Mouse (Mus musculus) stomach, embryonic 14.5 days (tissue): Measurements from ENCODE around the gene Gm44973. TPM values are rescaled to one million over a fixed set of nuclear protein-coding genes. Genes with fewer than 3 reads are reported as not detected.
"Not testable (repeated sequence)": the region's sequence is repeated elsewhere in the genome, so short reads cannot be mapped to it uniquely, and the experiment has no call there.

ENCODE experiments used
- ATAC-seq: fragments of 200-750 bp; cut with Nextera tagmentation; 2 replicates; pipeline ENCODE4 v1.8.0; 2017; ENCODE audit warnings: low read depth, moderate TSS enrichment; ENCODE audit not compliant: insufficient number of reproducible peaks, insufficient read depth, low FRiP score
- H3K27ac ChIP-seq: fragments of 300-500 bp; sonication (generic); 2 replicates; pipeline ENCODE4 v1.5.1; 2014; ENCODE audit warnings: mild to moderate bottlenecking, low read length, moderate library complexity, mixed read lengths
- H3K27me3 ChIP-seq: fragments of 300-500 bp; sonication (generic); 2 replicates; pipeline ENCODE4 v1.6.1; 2014; ENCODE audit warnings: low read length, control low read depth, mixed read lengths; ENCODE audit not compliant: control insufficient read depth, insufficient read depth
- H3K36me3 ChIP-seq: fragments of 300-500 bp; sonication (generic); 2 replicates; pipeline ENCODE4 v1.6.1; 2014; ENCODE audit warnings: mild to moderate bottlenecking, control low read depth, low read length, moderate library complexity, mixed read lengths; ENCODE audit not compliant: control insufficient read depth, insufficient read depth
- H3K4me1 ChIP-seq: fragments of 300-500 bp; sonication (generic); 2 replicates; pipeline ENCODE4 v1.6.1; 2014; ENCODE audit warnings: low read length, control low read depth, mixed read lengths; ENCODE audit not compliant: control insufficient read depth, insufficient read depth
- H3K4me2 ChIP-seq: fragments of 300-500 bp; sonication (generic); replicated peaks from 2 replicates; pipeline ENCODE4 v1.6.1; 2014; ENCODE audit warnings: low read depth, low read length, control low read depth
- H3K4me3 ChIP-seq: fragments of 300-500 bp; sonication (generic); 2 replicates; pipeline ENCODE4 v1.5.1; 2014; ENCODE audit warnings: low read depth, low read length, control low read depth
- H3K9ac ChIP-seq: fragments of 300-500 bp; sonication (generic); replicated peaks from 2 replicates; pipeline ENCODE4 v1.6.1; 2014; ENCODE audit warnings: low read depth, mild to moderate bottlenecking, control low read depth, low read length, moderate library complexity, mixed read lengths
- H3K9me3 ChIP-seq: fragments of 300-500 bp; sonication (generic); 2 replicates; pipeline ENCODE4 v1.6.1; 2016; ENCODE audit warnings: low read depth, low read length, control low read depth; ENCODE audit not compliant: control insufficient read depth
- WGBS: fragments of 180-500 bp; shearing (Covaris S2); extraction: QIAGEN DNeasy Blood & Tissue Kit; methylation state at CpG from one replicate; pipeline ENCODE4 v1.1.7; 2014; 5-methylcytosine and 5-hydroxymethylcytosine counted together
- polyA plus RNA-seq: library from polyadenylated mRNA; unstranded; fragments of >200 nt; fragmentation: Nextera tagmentation; extraction: Ambion mirVana; gene quantifications from 2 replicates; pipeline ENCODE4 v1.2.1, GENCODE M21; 2014

Gm44973 gene
- polyA plus RNA-seq, 1 experiment from 2014 or later: 1.2 TPM

DNA sequence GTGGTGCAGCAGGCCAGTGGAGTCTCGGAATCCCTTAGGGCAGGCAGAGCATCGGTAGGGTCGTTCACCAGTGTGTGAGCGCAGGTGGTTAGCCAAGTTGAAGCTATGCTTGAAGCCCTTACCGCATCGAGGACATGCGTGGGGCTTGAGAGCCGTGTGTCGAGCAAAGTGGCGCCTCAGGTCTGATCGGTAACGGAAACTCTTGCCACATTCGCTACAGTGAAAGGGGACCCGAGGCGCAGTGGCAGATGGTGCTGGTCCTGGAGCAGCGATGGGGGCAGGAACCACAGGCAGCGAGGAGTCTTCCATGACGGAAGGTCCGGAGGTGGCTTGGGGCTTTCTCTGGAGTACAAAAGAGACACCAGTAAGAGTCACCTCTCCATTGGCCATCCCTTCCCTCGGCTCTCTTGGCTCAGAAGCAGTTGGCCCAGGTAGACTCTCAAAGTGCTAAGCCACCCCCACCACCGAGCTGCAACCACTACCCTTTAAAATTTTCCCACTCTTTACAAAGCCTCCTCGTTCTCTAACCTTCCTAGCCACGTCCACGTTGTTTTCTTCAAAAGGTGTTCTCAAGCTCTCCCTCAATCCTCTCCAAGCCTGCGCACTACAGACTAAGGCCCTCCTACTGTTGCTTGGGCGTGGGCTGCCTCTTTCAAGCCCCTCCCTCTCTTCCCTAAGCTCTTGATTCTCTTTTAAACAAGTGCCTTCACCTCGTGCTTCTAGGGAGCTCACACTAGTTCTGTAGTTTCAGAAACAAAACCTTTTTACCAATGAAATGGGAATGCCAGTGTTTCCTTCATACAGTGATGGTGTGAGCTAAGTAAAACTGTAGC is 2.4 kb upstream of the Gm44973 start:
- no peak overlapping the region for H3K27ac ChIP-seq
- peaks cover 5% of the 10 kb centered on the region for H3K4me1 ChIP-seq
- peak overlapping the region; percentile 46; the same call in 1 of the 2 replicates for H3K4me2 ChIP-seq
- H3K9me3 ChIP-seq: no peaks in the 10 kb centered on the region
- H3K4me3 ChIP-seq: no peak overlapping the region; the same call in 1 of the 2 replicates
- peaks cover 51% of the 10 kb centered on the region for H3K36me3 ChIP-seq
- 85% methylated on average over 27 of the region's 27 CpGs for WGBS
- H3K9ac ChIP-seq: no peak overlapping the region
- no peaks in the 10 kb centered on the region for H3K27me3 ChIP-seq
- no peak for ATAC-seq

GRCm38 (mm10) chr7:5014251-5015117 is 812 bp upstream of the Gm44973 start, which contains the start of the genes Zfp524 and Fiz1:
Gene Zfp524 (plus strand): TSS chr7:5014415.
Gene Fiz1 (minus strand): TSS chr7:5014697.
- Histone ChIP-seq H3K27ac (peak within 1 kb of the TSS; percentile 99), H3K9ac (peak within 1 kb of the TSS; percentile 67), H3K4me1 (peaks cover 8% of the 10 kb centered on the region), H3K4me2 (peak within 1 kb of the TSS; percentile 49), H3K9me3 (no peaks in the 10 kb centered on the region), H3K27me3 (no peaks in the 10 kb centered on the region), H3K36me3 (peaks cover 35% of the 10 kb centered on the region), H3K4me3 (peak within 1 kb of the TSS; percentile 63)
- ATAC-seq: peak; percentile 80
- WGBS: under 1% methylated on average over 42 of the region's 42 CpGs

- peak overlapping the region; percentile 53 for H3K9ac ChIP-seq
- H3K4me1 ChIP-seq: peaks cover 10% of the 10 kb centered on the region
- peak overlapping the region; percentile 63 for H3K4me3 ChIP-seq
- no peak for ATAC-seq
- peak overlapping the region; percentile 99 for H3K27ac ChIP-seq
- H3K9me3 ChIP-seq: no peaks in the 10 kb centered on the region
- peaks cover 21% of the 10 kb centered on the region for H3K36me3 ChIP-seq
- 59% methylated on average over 3 of the region's 3 CpGs for WGBS
- peak overlapping the region; percentile 49 for H3K4me2 ChIP-seq
- H3K27me3 ChIP-seq: no peaks in the 10 kb centered on the region
Measured at GRCm38 (mm10) chr7:5016057-5016456, 761 bp downstream of the Gm44973 start.

DNA sequence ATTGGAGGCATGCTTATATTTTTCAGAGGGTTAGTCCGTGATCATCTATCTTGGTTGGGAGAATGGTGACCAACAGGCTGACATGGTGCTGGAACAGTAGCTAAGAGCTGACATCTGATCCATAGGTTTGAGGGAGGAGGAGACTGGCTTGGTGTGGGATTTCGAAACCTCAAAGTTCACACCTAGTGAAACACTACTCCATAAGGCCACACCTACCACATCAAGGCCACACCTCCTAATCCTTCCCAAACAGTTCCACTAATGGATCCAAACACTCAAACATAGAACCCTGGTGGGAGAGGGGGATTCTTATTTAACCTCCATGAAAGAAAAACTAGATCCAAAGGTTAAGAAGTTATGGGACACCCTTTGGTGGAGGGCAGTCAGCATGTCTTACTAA is 1.6 kb downstream of the Gm44973 start:
- Histone ChIP-seq H3K4me3 (no peak overlapping the region), H3K9me3 (no peaks in the 10 kb centered on the region), H3K9ac (no peak overlapping the region), H3K27me3 (no peaks in the 10 kb centered on the region), H3K4me2 (no peak overlapping the region), H3K27ac (no peak overlapping the region), H3K4me1 (peaks cover 14% of the 10 kb centered on the region), H3K36me3 (peaks cover 14% of the 10 kb centered on the region)
- ATAC-seq: no peak
- 98% methylated on average over 2 of the region's 2 CpGs for WGBS

DNA sequence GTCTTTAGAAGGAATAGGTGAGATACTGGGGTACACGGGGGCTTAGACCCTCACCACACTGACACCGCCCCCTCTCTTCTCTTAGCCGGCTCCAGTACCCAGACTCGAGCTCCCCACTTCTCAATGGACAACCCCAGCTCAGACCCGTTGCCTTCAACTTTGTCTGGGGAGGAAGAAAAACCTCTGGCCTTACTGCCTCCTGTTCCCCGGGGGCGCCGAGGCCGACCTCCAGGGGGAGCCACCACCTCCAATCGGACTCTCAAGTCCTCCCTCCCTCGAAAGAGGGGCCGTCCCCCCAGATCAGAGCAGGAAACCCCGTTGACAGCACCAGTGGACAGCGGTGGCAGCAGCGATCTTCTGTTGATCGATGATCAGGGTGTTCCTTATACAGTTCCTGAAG is 2.1 kb downstream of the Gm44973 start:
- no peak overlapping the region for H3K4me3 ChIP-seq
- peaks cover 14% of the 10 kb centered on the region for H3K4me1 ChIP-seq
- no peak overlapping the region for H3K4me2 ChIP-seq
- WGBS: 95% methylated on average over 16 of the region's 16 CpGs
- no peaks in the 10 kb centered on the region for H3K27me3 ChIP-seq
- no peak for ATAC-seq
- no peak overlapping the region for H3K27ac ChIP-seq
- H3K9ac ChIP-seq: no peak overlapping the region
- no peaks in the 10 kb centered on the region for H3K9me3 ChIP-seq
- peaks cover 15% of the 10 kb centered on the region for H3K36me3 ChIP-seq

- peaks cover 14% of the 10 kb centered on the region for H3K36me3 ChIP-seq
- WGBS: 97% methylated on average over 21 of the region's 21 CpGs
- no peak overlapping the region for H3K27ac ChIP-seq
- H3K4me3 ChIP-seq: no peak overlapping the region
- no peak overlapping the region for H3K9ac ChIP-seq
- H3K9me3 ChIP-seq: no peaks in the 10 kb centered on the region
- H3K4me2 ChIP-seq: no peak overlapping the region
- H3K4me1 ChIP-seq: peaks cover 14% of the 10 kb centered on the region
- no peaks in the 10 kb centered on the region for H3K27me3 ChIP-seq
- no peak for ATAC-seq
Measured at GRCm38 (mm10) chr7:5017931-5018330, 2.6 kb downstream of the Gm44973 start.

- H3K27ac ChIP-seq: peak overlapping the region; percentile 98
- not testable (repeated sequence) for H3K27me3 ChIP-seq, H3K9ac ChIP-seq, H3K4me1 ChIP-seq, H3K9me3 ChIP-seq, ATAC-seq
- H3K4me3 ChIP-seq: peak overlapping the region; percentile 85
- peaks cover 26% of the 10 kb centered on the region for H3K36me3 ChIP-seq
- H3K4me2 ChIP-seq: peak overlapping the region; percentile 47
- WGBS: 28% methylated on average over 8 of the region's 8 CpGs
Measured at GRCm38 (mm10) chr7:5019576-5019975, 4.3 kb downstream of the Gm44973 start.

DNA sequence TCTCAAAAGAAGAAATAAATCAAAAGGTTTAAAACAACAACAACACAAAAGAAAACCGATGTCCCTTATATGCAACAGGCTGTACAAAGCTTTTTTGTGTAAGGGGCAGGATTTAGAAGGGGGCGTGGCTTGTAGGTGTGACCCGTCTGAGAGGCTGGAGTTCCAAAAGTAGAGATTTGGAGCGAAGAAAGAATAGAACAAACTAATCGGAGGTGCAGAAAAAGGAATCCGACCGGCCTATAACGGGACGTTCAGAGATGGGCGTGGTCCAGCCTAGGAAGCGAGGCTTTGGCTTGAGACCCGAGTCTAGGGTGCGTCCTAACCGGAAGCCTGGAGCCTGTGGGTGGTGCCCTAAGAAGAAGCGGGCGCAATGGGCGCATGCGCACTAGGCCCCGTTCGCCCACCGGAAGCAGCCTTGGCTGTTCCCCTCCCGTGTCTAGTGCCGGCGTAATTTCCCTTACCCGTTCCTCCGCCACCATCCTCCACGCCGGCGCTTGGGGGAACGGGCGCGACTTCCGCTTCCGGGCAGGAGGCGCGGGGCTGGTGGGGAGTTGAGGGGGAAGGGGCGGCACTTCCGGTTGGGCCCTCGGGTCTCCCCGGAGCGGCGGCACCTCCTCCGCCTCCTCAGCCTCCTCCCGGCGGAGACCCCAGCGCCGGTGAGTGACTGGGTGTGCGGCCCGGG is 4.8 kb downstream of the Gm44973 start, which contains the start of the genes Zfp865 and Ccdc106:
Gene Zfp865, plus strand, starts transcription at position 377 of the 682 bp plus-strand sequence.
Gene Ccdc106, plus strand, starts transcription at position 554 of the 682 bp plus-strand sequence.
- WGBS: under 1% methylated on average over 49 of the region's 49 CpGs
- H3K27ac ChIP-seq: peak within 1 kb of the TSS; percentile 98

More for the DNA sequence above, 4.8 kb downstream of the Gm44973 start, which contains the start of the genes Zfp865 and Ccdc106:
- peaks cover 29% of the 10 kb centered on the region for H3K36me3 ChIP-seq
- H3K27me3 ChIP-seq: no peaks in the 10 kb centered on the region
- peak within 1 kb of the TSS; percentile 85 for H3K4me3 ChIP-seq
- no peaks in the 10 kb centered on the region for H3K9me3 ChIP-seq
- peak; percentile 93 for ATAC-seq
- peaks cover 9% of the 10 kb centered on the region; the same call in 1 of the 2 replicates for H3K4me1 ChIP-seq
- peak within 1 kb of the TSS; percentile 84 for H3K4me2 ChIP-seq
- peak within 1 kb of the TSS; percentile 84 for H3K9ac ChIP-seq
